Mouse (Mus musculus) forebrain, embryonic 11.5 days (tissue): ENCODE results near the gene Obsl1. TPM values are rescaled to one million over a fixed set of nuclear protein-coding genes. Genes with fewer than 3 reads are reported as not detected.

Experiments used
- ATAC-seq: fragments of 200-750 bp; cut with Nextera tagmentation; replicated peaks from 2 replicates; pipeline ENCODE4 v1.8.0; 2017; ENCODE audit warnings: moderate TSS enrichment; ENCODE audit not compliant: low FRiP score
- DNase-seq: peaks from one replicate; pipeline ENCODE4 v3.0.0-alpha.2; 2017; ENCODE audit warnings: low spot score
- H3K27ac ChIP-seq: fragments of 300-500 bp; sonication (generic); 2 replicates; pipeline ENCODE4 v1.5.1; 2014; ENCODE audit warnings: low read depth, low read length
- H3K27me3 ChIP-seq: fragments of 300-500 bp; sonication (generic); 2 replicates; pipeline ENCODE4 v1.6.1; 2014; ENCODE audit warnings: mild to moderate bottlenecking, low read length, mixed read lengths; ENCODE audit not compliant: control insufficient read depth, insufficient read depth
- H3K36me3 ChIP-seq: fragments of 300-500 bp; sonication (generic); 2 replicates; pipeline ENCODE4 v1.6.1; 2014; ENCODE audit warnings: mild to moderate bottlenecking, low read length, moderate library complexity, mixed read lengths; ENCODE audit not compliant: control insufficient read depth, insufficient read depth
- H3K4me1 ChIP-seq: fragments of 300-500 bp; sonication (generic); replicated peaks from 2 replicates; pipeline ENCODE4 v1.6.1; 2014; ENCODE audit warnings: low read length, mixed read lengths; ENCODE audit not compliant: control insufficient read depth, insufficient read depth
- H3K4me2 ChIP-seq: fragments of 300-500 bp; sonication (generic); 2 replicates; pipeline ENCODE4 v1.6.1; 2014; ENCODE audit warnings: low read depth, mild to moderate bottlenecking, low read length, moderate library complexity, mixed read lengths; ENCODE audit not compliant: severe bottlenecking
- H3K4me3 ChIP-seq: fragments of 300-500 bp; sonication (generic); 2 replicates; pipeline ENCODE4 v1.5.1; 2014; ENCODE audit warnings: low read depth, low read length
- H3K9ac ChIP-seq: fragments of 300-500 bp; sonication (generic); 2 replicates; pipeline ENCODE4 v1.6.1; 2014; ENCODE audit warnings: low read length
- H3K9me3 ChIP-seq: fragments of 300-500 bp; sonication (generic); 2 replicates; pipeline ENCODE4 v1.6.1; 2016; ENCODE audit warnings: low read length, mixed read lengths; ENCODE audit not compliant: control insufficient read depth
- WGBS: fragments of 180-500 bp; shearing (Covaris S2); extraction: QIAGEN DNeasy Blood & Tissue Kit; methylation state at CpG from one replicate; pipeline ENCODE4 v1.1.7; 2014; 5-methylcytosine and 5-hydroxymethylcytosine counted together
- polyA plus RNA-seq: library from polyadenylated mRNA; unstranded; fragments of >200 nt; fragmentation: Nextera tagmentation; extraction: Ambion mirVana; gene quantifications from 2 replicates; pipeline ENCODE4 v1.2.1, GENCODE M21; 2014

Obsl1 gene
- polyA plus RNA-seq, 1 experiment from 2014 or later: 42.6 TPM

DNA sequence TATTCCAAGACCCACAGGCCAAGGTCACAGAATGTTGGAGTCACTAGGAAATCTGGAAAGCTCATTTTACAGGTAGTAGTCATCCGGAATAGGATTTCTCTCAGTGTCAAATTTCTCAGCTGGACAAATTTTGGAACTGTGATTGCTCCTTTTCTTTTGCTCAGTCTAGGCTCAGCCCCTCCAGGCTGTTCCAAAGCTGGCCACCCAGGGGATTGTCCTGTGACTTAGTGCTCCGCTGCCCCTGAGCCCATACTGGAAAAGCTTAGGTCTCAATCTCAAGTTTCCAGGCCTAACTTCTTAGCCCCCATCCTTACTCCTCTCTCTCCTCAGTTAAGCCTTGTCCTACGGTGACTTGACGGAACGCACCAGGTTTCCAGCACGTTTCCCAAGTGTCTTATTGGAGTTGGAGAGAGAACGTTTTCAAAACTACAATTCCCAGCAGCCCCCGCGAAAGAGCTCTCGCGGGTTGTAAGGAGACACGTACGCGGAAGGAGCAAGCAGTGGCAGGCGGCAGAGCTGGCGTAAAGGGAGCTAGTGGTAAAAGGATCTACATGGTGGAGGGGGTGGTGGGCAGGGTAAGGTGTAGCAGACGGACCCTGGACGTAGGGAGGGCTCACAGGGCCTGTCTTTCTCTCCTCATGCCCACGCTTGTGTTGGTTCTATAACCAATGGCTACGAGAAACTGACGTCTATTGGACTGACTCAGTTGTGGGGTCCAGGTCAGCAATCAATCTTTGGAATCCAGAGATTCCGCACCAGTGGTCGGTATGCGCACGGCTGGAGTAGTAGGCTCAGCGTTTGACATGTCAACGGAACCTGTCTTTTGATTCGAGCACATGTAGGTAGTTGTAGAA is 70.5 kb downstream of the Obsl1 start, which contains the start of gene Gmppa:
Gene Gmppa (plus strand): TSS at position 456 of the 854 bp plus-strand sequence.
- ATAC-seq (peak; percentile 88), DNase-seq (peak; percentile 87)
- peak within 1 kb of the TSS; percentile 53 for H3K4me3 ChIP-seq
- H3K27ac ChIP-seq: no peak within 1 kb of the TSS
- 6% methylated on average over 28 of the region's 28 CpGs for WGBS
- no peaks in the 10 kb centered on the region for H3K36me3 ChIP-seq
- no peaks in the 10 kb centered on the region for H3K9me3 ChIP-seq
- peak within 1 kb of the TSS; percentile 67 for H3K4me2 ChIP-seq
- H3K9ac ChIP-seq: peak within 1 kb of the TSS; percentile 63
- H3K4me1 ChIP-seq: peaks cover 5% of the 10 kb centered on the region; the same call in 1 of the 2 replicates
- H3K27me3 ChIP-seq: no peaks in the 10 kb centered on the region

Other genes starting within 250 kb of the Obsl1 start
- gene Ptprn, start 241.9 kb downstream of the Obsl1 start, polyA plus RNA-seq: 3.7 and 4.3 TPM in 2 replicates
- gene Resp18, start 228.0 kb downstream of the Obsl1 start, polyA plus RNA-seq: 14.9 and 15.8 TPM in 2 replicates
- gene Dnpep, start 188.5 kb downstream of the Obsl1 start, polyA plus RNA-seq: 125 and 129 TPM in 2 replicates
- gene Des, start 146.1 kb downstream of the Obsl1 start, polyA plus RNA-seq: 0.86 and 1.5 TPM in 2 replicates
- gene Speg, start 131.2 kb downstream of the Obsl1 start, polyA plus RNA-seq: 14.1 and 16.0 TPM in 2 replicates
- 46.3 and 47.2 TPM in 2 replicates for gene Gmppa, start 70.5 kb downstream of the Obsl1 start, polyA plus RNA-seq
- 0.61 TPM in 2 replicates for gene Asic4, start 56.0 kb downstream of the Obsl1 start, polyA plus RNA-seq
- gene Chpf, start 27.1 kb downstream of the Obsl1 start, polyA plus RNA-seq: 21.3 and 23.3 TPM in 2 replicates
- gene Tmem198, start 26.9 kb downstream of the Obsl1 start, polyA plus RNA-seq: 8.9 and 9.4 TPM in 2 replicates
- 1.3 and 2.4 TPM in 2 replicates for gene Inha, start 625 bp upstream of the Obsl1 start, polyA plus RNA-seq
- gene Stk11ip, start 15.1 kb upstream of the Obsl1 start, polyA plus RNA-seq: 23.9 and 27.6 TPM in 2 replicates
- gene Slc4a3, start 39.8 kb upstream of the Obsl1 start, polyA plus RNA-seq: 13.3 and 15.7 TPM in 2 replicates